In genomic region chr11:103142441-103143182, GRCm38 (mm10) we compare ENCODE assay signal across 8 mouse cellular contexts. TPM values are rescaled to one million over a fixed set of nuclear protein-coding genes. Genes with fewer than 3 reads are reported as not detected.
DNase-seq lines count a peak whose midpoint lies in the region; ATAC-seq and TF ChIP-seq lines count a peak whose summit lies in the region.

No protein-coding gene starts in this region.

- peaks cover 38% of the 10 kb centered on the region for H3K36me3 ChIP-seq in megakaryocyte, embryonic 14.5 days (replicated peaks; ENCODE audit: low read length)
- H3K36me3 ChIP-seq in small intestine, adult 2 months (ENCODE audit: control insufficient read depth, insufficient read depth, low read length): no peaks in the 10 kb centered on the region

- peak; percentile 24 for ATAC-seq in granulocyte monocyte progenitor cell, adult 5-6 weeks (replicated peaks; ENCODE audit: poor library complexity, severe bottlenecking)

- peak overlapping the region; percentile 83 for H3K4me3 ChIP-seq in megakaryocyte, embryonic 14.5 days (replicated peaks)
- H3K4me3 ChIP-seq in small intestine, adult 2 months (ENCODE audit: low read depth, low read length): peak overlapping the region; percentile 44

- H3K27me3 ChIP-seq in megakaryocyte, embryonic 14.5 days (replicated peaks): no peaks in the 10 kb centered on the region
- H3K27me3 ChIP-seq in small intestine, adult 2 months (ENCODE audit: control insufficient read depth, insufficient read depth, low read length): no peaks in the 10 kb centered on the region

- intact Hi-C loops in left cerebral cortex, postnatal 25 days (cut with DNase I): no loop called here

- DNase-seq in ovary, postnatal 36 days (ENCODE audit: low spot score): peak; percentile 77
- DNase-seq in ovary, postnatal 14 days (ENCODE audit: low spot score): no peak
- peak; percentile 45 to 67 for DNase-seq in cerebellum, postnatal 4 days (ENCODE audit: low spot score in 2 of 2)
- DNase-seq in kidney, adult 11 months: peak; percentile 80
- DNase-seq in left cerebral cortex, postnatal 25 days (ENCODE audit: low spot score in 2 of 2): peak; percentile 86 to 96

- TF ChIP-seq POLR2A in small intestine, adult 2 months (IDR thresholded peaks at IDR 0.05; ENCODE audit: low read depth, low read length): no peak

- peak overlapping the region; percentile 95 for H3K27ac ChIP-seq in small intestine, adult 2 months (ENCODE audit: insufficient read depth, low read depth, low read length)

- no peaks in the 10 kb centered on the region for H3K9me3 ChIP-seq in megakaryocyte, embryonic 14.5 days

- H3K4me1 ChIP-seq in megakaryocyte, embryonic 14.5 days: peaks cover 98% of the 10 kb centered on the region
- peaks cover 35% of the 10 kb centered on the region for H3K4me1 ChIP-seq in small intestine, adult 2 months (ENCODE audit: control insufficient read depth, insufficient read depth, insufficient read length, low read length)

- 15% methylated on average over 8 of the region's 8 CpGs for WGBS in small intestine, adult 2 months

- TF ChIP-seq CTCF in small intestine, adult 2 months (IDR thresholded peaks at IDR 0.05; ENCODE audit: extremely low read depth, insufficient read length, insufficient replicate concordance, low read depth, low read length): no peak

RNA-seq across cellular contexts. Expression of gene Hexim2, which starts 10.4 kb away (rescaled TPM):
- 2.6 and 6.4 TPM in 2 replicates for total RNA-seq in granulocyte monocyte progenitor cell, adult 5-6 weeks (2014; fragmentation: Nextera tagmentation)
- total RNA-seq in granulocyte monocyte progenitor cell, adult 5-6 weeks (2017): 1.3 and 3.4 TPM in 2 replicates
- total RNA-seq in left cerebral cortex, postnatal 25 days (2021): 10 to 100 TPM; 11.7 to 13.6 TPM
- polyA plus RNA-seq in megakaryocyte, embryonic 14.5 days (2012; ENCODE audit: insufficient read depth, low replicate concordance): 73.5 and 168 TPM in 2 replicates
- 0.86 and 2.2 TPM in 2 replicates for polyA plus RNA-seq in small intestine, adult 2 months (2012; rRNA removed)

RNA-seq across cellular contexts. Expression of gene Hexim1, which starts 26.6 kb away (rescaled TPM):
- total RNA-seq in granulocyte monocyte progenitor cell, adult 5-6 weeks (2014; fragmentation: Nextera tagmentation): 9.7 and 13.5 TPM in 2 replicates
- total RNA-seq in granulocyte monocyte progenitor cell, adult 5-6 weeks (2017): 28.7 and 31.0 TPM in 2 replicates
- 10 to 100 TPM; 46.5 to 50.8 TPM for total RNA-seq in left cerebral cortex, postnatal 25 days (2021)
- 24.4 and 98.1 TPM in 2 replicates for polyA plus RNA-seq in megakaryocyte, embryonic 14.5 days (2012; ENCODE audit: insufficient read depth, low replicate concordance)
- 4.3 and 11.4 TPM in 2 replicates for polyA plus RNA-seq in small intestine, adult 2 months (2012; rRNA removed)

RNA-seq across cellular contexts. Expression of gene Fmnl1, which starts 28.3 kb away (rescaled TPM):
- 58.4 and 94.0 TPM in 2 replicates for total RNA-seq in granulocyte monocyte progenitor cell, adult 5-6 weeks (2014; fragmentation: Nextera tagmentation)
- 21.3 and 31.0 TPM in 2 replicates for total RNA-seq in granulocyte monocyte progenitor cell, adult 5-6 weeks (2017)
- 100 to 1,000 TPM; 146 to 197 TPM for total RNA-seq in left cerebral cortex, postnatal 25 days (2021)
- 25.5 and 36.6 TPM in 2 replicates for polyA plus RNA-seq in megakaryocyte, embryonic 14.5 days (2012; ENCODE audit: insufficient read depth, low replicate concordance)
- polyA plus RNA-seq in small intestine, adult 2 months (2012; rRNA removed): 7.1 and 8.4 TPM in 2 replicates

RNA-seq across cellular contexts. Expression of gene Acbd4, which starts 41.1 kb away (rescaled TPM):
- total RNA-seq in granulocyte monocyte progenitor cell, adult 5-6 weeks (2014; fragmentation: Nextera tagmentation): 4.8 and 9.6 TPM in 2 replicates
- total RNA-seq in granulocyte monocyte progenitor cell, adult 5-6 weeks (2017): 5.8 and 10.7 TPM in 2 replicates
- 10 to 100 TPM; 68.9 to 70.7 TPM for total RNA-seq in left cerebral cortex, postnatal 25 days (2021)
- 42.5 and 61.0 TPM in 2 replicates for polyA plus RNA-seq in megakaryocyte, embryonic 14.5 days (2012; ENCODE audit: insufficient read depth, low replicate concordance)
- polyA plus RNA-seq in small intestine, adult 2 months (2012; rRNA removed): 89.3 and 234 TPM in 2 replicates

RNA-seq across cellular contexts. Expression of gene Plcd3, which starts 41.2 kb away (rescaled TPM):
- total RNA-seq in granulocyte monocyte progenitor cell, adult 5-6 weeks (2014; fragmentation: Nextera tagmentation): 0.41 TPM in 1 of 2 replicates, not detected in the other
- total RNA-seq in granulocyte monocyte progenitor cell, adult 5-6 weeks (2017): 3.2 TPM in 1 of 2 replicates, not detected in the other
- total RNA-seq in left cerebral cortex, postnatal 25 days (2021): 10 to 100 TPM; 13.3 to 13.8 TPM
- 0.18 TPM in 1 of 2 replicates, not detected in the other for polyA plus RNA-seq in megakaryocyte, embryonic 14.5 days (2012; ENCODE audit: insufficient read depth, low replicate concordance)
- polyA plus RNA-seq in small intestine, adult 2 months (2012; rRNA removed): 3.1 and 4.8 TPM in 2 replicates
